Comparison of ENCODE assay signal across 18 mouse cellular contexts in genomic region chr2:173154513-173154912, GRCm38 (mm10). TPM values are rescaled to one million over a fixed set of nuclear protein-coding genes. Genes with fewer than 3 reads are reported as not detected.
"Had no signal": no experiment of that assay in that cellular context is flagged by ENCODE, and none has a peak within 500 bp of the region (broad histone marks: within the 10 kb centered on the region; RNA-seq: fewer than 3 reads in every experiment).

No protein-coding gene starts in this region.

- H3K4me1 ChIP-seq: midbrain, embryonic 12.5 days; midbrain, embryonic 15.5 days; neural tube, embryonic 12.5 days had no signal

- H3K36me3 ChIP-seq: hindbrain, embryonic 15.5 days; liver, embryonic 13.5 days; midbrain, embryonic 12.5 days; midbrain, embryonic 15.5 days; neural tube, embryonic 12.5 days; neural tube, embryonic 15.5 days; stomach, embryonic 15.5 days had no signal

- DNase-seq: kidney, adult 9 months; kidney, postnatal 25 days; liver, embryonic 13.5 days; lung, embryonic 14.5 days; right cerebral cortex, adult 18-20 months; right cerebral cortex, postnatal 14 days; right cerebral cortex, postnatal 4 days; spleen, adult 18-20 months; thymus, postnatal 25 days had no signal

- ATAC-seq: lung, postnatal 0 days; midbrain, embryonic 15.5 days had no signal

- H3K9me3 ChIP-seq: hindbrain, embryonic 15.5 days; liver, embryonic 13.5 days; midbrain, embryonic 12.5 days; midbrain, embryonic 15.5 days; neural tube, embryonic 12.5 days; neural tube, embryonic 15.5 days; stomach, embryonic 15.5 days had no signal

- H3K9ac ChIP-seq: hindbrain, embryonic 15.5 days; liver, embryonic 13.5 days; lung, embryonic 14.5 days; midbrain, embryonic 12.5 days; midbrain, embryonic 15.5 days; neural tube, embryonic 12.5 days; neural tube, embryonic 15.5 days; stomach, embryonic 15.5 days had no signal

- H3K27ac ChIP-seq: hindbrain, embryonic 15.5 days; liver, embryonic 13.5 days; macrophage; midbrain, embryonic 12.5 days; midbrain, embryonic 15.5 days; neural tube, embryonic 12.5 days; neural tube, embryonic 15.5 days; stomach, embryonic 15.5 days had no signal

- H3K27me3 ChIP-seq: hindbrain, embryonic 15.5 days; midbrain, embryonic 12.5 days; midbrain, embryonic 15.5 days; neural tube, embryonic 12.5 days; stomach, embryonic 15.5 days had no signal

- H3K4me3 ChIP-seq: hindbrain, embryonic 15.5 days; liver, embryonic 13.5 days; midbrain, embryonic 12.5 days; midbrain, embryonic 15.5 days; neural tube, embryonic 12.5 days; neural tube, embryonic 15.5 days; stomach, embryonic 15.5 days had no signal

- H3K4me2 ChIP-seq: hindbrain, embryonic 15.5 days; liver, embryonic 13.5 days; lung, embryonic 14.5 days; midbrain, embryonic 12.5 days; midbrain, embryonic 15.5 days; neural tube, embryonic 12.5 days; neural tube, embryonic 15.5 days; stomach, embryonic 15.5 days had no signal

RNA-seq across cellular contexts. Expression of gene Pck1, which starts 1.7 kb away (rescaled TPM):
- polyA plus RNA-seq: hindbrain, embryonic 15.5 days; lung, embryonic 14.5 days; macrophage; midbrain, embryonic 12.5 days; midbrain, embryonic 15.5 days; neural tube, embryonic 12.5 days; neural tube, embryonic 15.5 days had no signal

RNA-seq across cellular contexts. Expression of gene Ctcfl, which starts 35.2 kb away (rescaled TPM):
- polyA plus RNA-seq: limb, embryonic 14.5 days; lung, postnatal 0 days; macrophage; midbrain, embryonic 12.5 days had no signal
